Mouse (Mus musculus): ENCODE data around the gene Relch. TPM values are rescaled to one million over a fixed set of nuclear protein-coding genes. Genes with fewer than 3 reads are reported as not detected.

Relch gene
- total and polyA plus RNA-seq, 3 experiments, result 29.2 to 41.9 (median 39.0) TPM

DNA sequence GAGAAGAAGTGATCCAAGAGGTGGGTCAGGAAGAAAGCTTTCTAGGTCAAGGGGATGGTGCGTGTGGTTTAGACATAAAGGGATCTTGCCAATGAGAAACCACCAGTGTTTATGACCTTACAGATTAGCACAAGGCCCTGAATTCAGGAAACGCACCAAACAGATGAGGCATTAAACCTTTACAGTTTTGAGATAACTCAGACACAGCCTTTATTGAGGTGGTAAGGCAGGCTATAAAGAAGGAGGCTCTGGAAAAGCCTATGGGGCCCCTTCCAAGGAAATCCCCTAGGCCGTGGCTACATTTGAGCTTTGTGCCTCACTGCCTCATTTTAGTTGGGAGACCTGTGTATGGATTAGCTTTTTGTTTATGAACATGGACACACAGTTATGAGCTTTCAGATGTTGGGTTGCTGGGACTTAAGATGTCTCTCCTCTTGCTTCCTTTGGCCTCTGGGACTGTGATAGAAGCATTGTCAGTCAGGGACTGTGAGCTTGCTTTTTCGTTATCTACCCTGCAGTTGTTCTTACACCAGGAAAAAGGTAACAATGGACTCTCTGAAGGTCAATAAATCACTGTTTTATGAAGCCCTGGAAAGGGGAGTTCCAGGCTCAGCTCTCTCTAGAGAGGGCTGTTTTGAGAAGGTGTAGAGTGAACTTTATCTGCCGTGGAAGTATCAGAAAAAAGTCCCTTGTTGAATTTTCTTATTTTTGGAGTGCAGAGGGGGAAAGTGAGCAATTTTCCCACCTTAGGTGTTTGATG lies 120.8 kb downstream of the Relch start:
- no peak for TF ChIP-seq MXI1 (IDR thresholded peaks at IDR 0.05; ENCODE audit: low read depth, low read length)
- no peak for TF ChIP-seq ZNF384 (IDR thresholded peaks at IDR 0.05; ENCODE audit: low read depth, low read length)
- TF ChIP-seq CTCF (IDR thresholded peaks at IDR 0.05 in 2 of 3, conservative IDR thresholded peaks at IDR 0.05 in 1 of 3; ENCODE audit: control insufficient read depth in 1 of 3, insufficient read depth in 1 of 3, low read depth in 2 of 3, low read length in 3 of 3, poor library complexity in 1 of 3, severe bottlenecking in 1 of 3), result no peak
- TF ChIP-seq TAL1 (IDR thresholded peaks at IDR 0.05; ENCODE audit: low read length), result no peak
- no peak for TF ChIP-seq MYC (IDR thresholded peaks at IDR 0.05; ENCODE audit: low read depth, low read length)
- TF ChIP-seq POLR2AphosphoS2 (IDR thresholded peaks at IDR 0.05; ENCODE audit: low read length), result no peak
- TF ChIP-seq UBTF (IDR thresholded peaks at IDR 0.05; ENCODE audit: borderline replicate concordance, insufficient read depth, low read depth, low read length), result no peak
- TF ChIP-seq CHD1 (IDR thresholded peaks at IDR 0.05; ENCODE audit: low read depth, low read length), result no peak
- Histone ChIP-seq H3K36me3 (ENCODE audit: control insufficient read depth in 1 of 2, insufficient read depth in 2 of 2, low read length in 2 of 2) (no peaks in the 10 kb centered on the region), H3K4me3 (ENCODE audit: control insufficient read depth in 1 of 2, insufficient read depth in 1 of 2, low read depth in 2 of 2, low read length in 2 of 2) (no peak overlapping the region), H3K79me2 (ENCODE audit: control insufficient read depth, insufficient read depth, low read length, poor library complexity) (no peaks in the 10 kb centered on the region), H3K27me3 (ENCODE audit: control insufficient read depth in 1 of 2, insufficient read depth in 2 of 2, low read length in 2 of 2) (no peaks in the 10 kb centered on the region), H3K27ac (ENCODE audit: control insufficient read depth, low read depth, low read length) (no peak overlapping the region), H3K4me1 (ENCODE audit: control insufficient read depth in 1 of 2, insufficient read depth in 2 of 2, low read length in 2 of 2) (no peaks in the 10 kb centered on the region), H3K9me3 (replicated peaks; ENCODE audit: insufficient read depth, low read length) (no peaks in the 10 kb centered on the region), H3K9ac (ENCODE audit: control insufficient read depth, low read depth, low read length, poor library complexity, severe bottlenecking) (no peak overlapping the region)
- DNase-seq (ENCODE audit: low read depth, low spot score), result no peak

DNA sequence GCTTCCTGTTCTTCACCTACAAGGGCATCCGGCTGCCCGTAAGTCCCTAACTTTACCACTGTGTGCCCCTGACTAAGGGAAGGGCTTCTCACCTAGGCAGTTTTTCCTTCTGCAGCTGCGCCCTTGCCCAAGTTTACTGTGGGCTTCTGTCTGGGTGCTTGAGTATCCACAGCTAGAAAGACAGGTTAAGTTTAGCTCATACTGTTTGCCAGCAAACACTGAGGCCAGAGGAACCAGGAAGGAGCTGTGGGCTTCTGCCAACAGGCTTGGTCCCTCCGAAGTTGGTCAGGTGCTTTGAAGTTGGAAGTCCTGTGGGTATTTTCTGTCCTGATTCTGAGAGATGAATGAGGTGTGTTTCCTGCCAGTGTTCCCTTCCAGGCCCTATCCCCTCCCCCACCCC lies 121.5 kb downstream of the Relch start:
- H3K9me3 ChIP-seq (replicated peaks; ENCODE audit: insufficient read depth, low read length), result no peaks in the 10 kb centered on the region
- no peaks in the 10 kb centered on the region for H3K36me3 ChIP-seq (ENCODE audit: control insufficient read depth in 1 of 2, insufficient read depth in 2 of 2, low read length in 2 of 2)
- no peak overlapping the region for H3K27ac ChIP-seq (ENCODE audit: control insufficient read depth, low read depth, low read length)
- TF ChIP-seq NRF1 (IDR thresholded peaks at IDR 0.05; ENCODE audit: insufficient read depth, low read depth, low read length, poor library complexity, severe bottlenecking) (no peak), NELFE (IDR thresholded peaks at IDR 0.05; ENCODE audit: low read depth, low read length) (no peak), EP300 (IDR thresholded peaks at IDR 0.05; ENCODE audit: low read depth in 1 of 2, low read length in 2 of 2) (no peak), GATA1 (IDR thresholded peaks at IDR 0.05; ENCODE audit: low read depth, low read length) (no peak), USF2 (IDR thresholded peaks at IDR 0.05; ENCODE audit: borderline replicate concordance in 1 of 2, insufficient read depth in 1 of 2, low read depth in 1 of 2, low read length in 2 of 2) (no peak), TBP (IDR thresholded peaks at IDR 0.05; ENCODE audit: low read depth, low read length) (no peak), UBTF (IDR thresholded peaks at IDR 0.05; ENCODE audit: borderline replicate concordance, insufficient read depth, low read depth, low read length) (no peak), ZC3H11A (IDR thresholded peaks at IDR 0.05; ENCODE audit: low read depth, low read length) (no peak), POLR2AphosphoS2 (IDR thresholded peaks at IDR 0.05; ENCODE audit: low read length) (no peak), MXI1 (IDR thresholded peaks at IDR 0.05; ENCODE audit: low read depth, low read length) (no peak), E2F4 (IDR thresholded peaks at IDR 0.05; ENCODE audit: borderline replicate concordance, low read depth, low read length) (no peak), USF1 (IDR thresholded peaks at IDR 0.05; ENCODE audit: low read depth, low read length) (no peak), HCFC1 (IDR thresholded peaks at IDR 0.05; ENCODE audit: low read depth, low read length) (no peak), ELF1 (IDR thresholded peaks at IDR 0.05; ENCODE audit: low read depth, low read length) (no peak), GABPA (IDR thresholded peaks at IDR 0.05; ENCODE audit: low read depth, low read length) (no peak), KAT2A (conservative IDR thresholded peaks at IDR 0.05; ENCODE audit: low read depth, low read length) (no peak), MEF2A (IDR thresholded peaks at IDR 0.05; ENCODE audit: extremely low read depth, insufficient replicate concordance, low read depth, low read length, poor library complexity, severe bottlenecking) (no peak), MAX (IDR thresholded peaks at IDR 0.05; ENCODE audit: low read length) (no peak)
- no peaks in the 10 kb centered on the region for H3K79me2 ChIP-seq (ENCODE audit: control insufficient read depth, insufficient read depth, low read length, poor library complexity)
- H3K4me1 ChIP-seq (ENCODE audit: control insufficient read depth in 1 of 2, insufficient read depth in 2 of 2, low read length in 2 of 2), result 0 out of 4 replicates have a peak, but pooled peaks cover 0 to under 1% of the 10 kb centered on the region in 2 experiments
- no peaks in the 10 kb centered on the region for H3K27me3 ChIP-seq (ENCODE audit: control insufficient read depth in 1 of 2, insufficient read depth in 2 of 2, low read length in 2 of 2)
- no peak for DNase-seq (ENCODE audit: low read depth, low spot score)
- no peak overlapping the region for H3K9ac ChIP-seq (ENCODE audit: control insufficient read depth, low read depth, low read length, poor library complexity, severe bottlenecking)
- H3K4me3 ChIP-seq (ENCODE audit: control insufficient read depth in 1 of 2, insufficient read depth in 1 of 2, low read depth in 2 of 2, low read length in 2 of 2), result no peak overlapping the region
